In genomic region chr4:140469760-140470452, GRCm38 (mm10) we compare ENCODE assay signal across 9 mouse cellular contexts.
DNase-seq lines count a peak whose midpoint lies in the region; ATAC-seq and TF ChIP-seq lines count a peak whose summit lies in the region.
"Had no signal": no experiment of that assay in that cellular context is flagged by ENCODE, and none has a peak within 500 bp of the region (broad histone marks: within the 10 kb centered on the region; RNA-seq: fewer than 3 reads in every experiment).

No protein-coding gene starts in this region.

- no peak overlapping the region for H3K4me2 ChIP-seq in lung, postnatal 0 days (replicated peaks; ENCODE audit: low read depth, low read length)
- H3K4me2 ChIP-seq: midbrain, embryonic 11.5 days had no signal

- WGBS in lung, postnatal 0 days, result 65% methylated on average over 13 of the region's 13 CpGs

- no peak for TF ChIP-seq CTCF in lung, postnatal 0 days (IDR thresholded peaks at IDR 0.05)
- TF ChIP-seq CTCF in cortical plate, adult 2 months (IDR thresholded peaks at IDR 0.05; ENCODE audit: extremely low read depth, insufficient read depth, low read length), result peak; percentile 24; the same call in 1 of the 2 replicates

- H3K9me3 ChIP-seq in lung, postnatal 0 days (ENCODE audit: low read length), result no peaks in the 10 kb centered on the region

- no peaks in the 10 kb centered on the region for H3K36me3 ChIP-seq in lung, postnatal 0 days (ENCODE audit: insufficient read depth, low read length)

- no peaks in the 10 kb centered on the region for H3K27me3 ChIP-seq in lung, postnatal 0 days (replicated peaks; ENCODE audit: insufficient read depth, low read length)

- no peak overlapping the region for H3K27ac ChIP-seq in lung, postnatal 0 days (ENCODE audit: low read length)
- H3K27ac ChIP-seq in cortical plate, adult 2 months (ENCODE audit: insufficient read depth, low read length), result no peak overlapping the region

- no peaks in the 10 kb centered on the region for H3K4me1 ChIP-seq in lung, postnatal 0 days (ENCODE audit: insufficient read depth, low read depth, low read length)
- no peaks in the 10 kb centered on the region for H3K4me1 ChIP-seq in cortical plate, adult 2 months (ENCODE audit: control insufficient read depth, insufficient read depth, low read length)

- no peak for TF ChIP-seq EP300 in lung, postnatal 0 days (IDR thresholded peaks at IDR 0.05)

- TF ChIP-seq POLR2A in cortical plate, adult 2 months (IDR thresholded peaks at IDR 0.05; ENCODE audit: extremely low read depth, insufficient read depth, low read length), result no peak

- peak; percentile 12 for DNase-seq in lung, postnatal 0 days (ENCODE audit: low spot score)
- no peak for DNase-seq in lung, postnatal 4 days
- DNase-seq in adipocyte (ENCODE audit: low spot score), result peak; percentile 3
- peak; percentile 78 to 79 for DNase-seq in right cerebral cortex, postnatal 10 days (ENCODE audit: low spot score in 2 of 2)
- no peak for DNase-seq in kidney, postnatal 10 days
- DNase-seq in thymus, postnatal 14 days, result no peak
- DNase-seq: gastrocnemius, postnatal 25 days had no signal

- H3K9ac ChIP-seq in lung, postnatal 0 days (replicated peaks; ENCODE audit: low read depth), result no peak overlapping the region

- H3K4me3 ChIP-seq in lung, postnatal 0 days (ENCODE audit: low read depth, low read length), result no peak overlapping the region
- no peak overlapping the region for H3K4me3 ChIP-seq in cortical plate, adult 2 months (ENCODE audit: insufficient read depth, low read length)

- ATAC-seq in lung, postnatal 0 days, result no peak

Comparison
In these comparisons a context has a peak if more than half of its experiments do, and no peak if none do; other contexts are left out.
1. DNase-seq: peak in lung, postnatal 0 days (single experiment), adipocyte (single experiment) and right cerebral cortex, postnatal 10 days (2 of 2); none in lung, postnatal 4 days (0 of 2), kidney, postnatal 10 days (single experiment) and thymus, postnatal 14 days (single experiment).